Mouse (Mus musculus): ENCODE measurements around the gene Nps. TPM values are rescaled to one million over a fixed set of nuclear protein-coding genes. Genes with fewer than 3 reads are reported as not detected.

Gene Nps
- polyA plus RNA-seq (2012; rRNA removed; ENCODE audit: low replicate concordance) = not detected in 2 replicates

DNA sequence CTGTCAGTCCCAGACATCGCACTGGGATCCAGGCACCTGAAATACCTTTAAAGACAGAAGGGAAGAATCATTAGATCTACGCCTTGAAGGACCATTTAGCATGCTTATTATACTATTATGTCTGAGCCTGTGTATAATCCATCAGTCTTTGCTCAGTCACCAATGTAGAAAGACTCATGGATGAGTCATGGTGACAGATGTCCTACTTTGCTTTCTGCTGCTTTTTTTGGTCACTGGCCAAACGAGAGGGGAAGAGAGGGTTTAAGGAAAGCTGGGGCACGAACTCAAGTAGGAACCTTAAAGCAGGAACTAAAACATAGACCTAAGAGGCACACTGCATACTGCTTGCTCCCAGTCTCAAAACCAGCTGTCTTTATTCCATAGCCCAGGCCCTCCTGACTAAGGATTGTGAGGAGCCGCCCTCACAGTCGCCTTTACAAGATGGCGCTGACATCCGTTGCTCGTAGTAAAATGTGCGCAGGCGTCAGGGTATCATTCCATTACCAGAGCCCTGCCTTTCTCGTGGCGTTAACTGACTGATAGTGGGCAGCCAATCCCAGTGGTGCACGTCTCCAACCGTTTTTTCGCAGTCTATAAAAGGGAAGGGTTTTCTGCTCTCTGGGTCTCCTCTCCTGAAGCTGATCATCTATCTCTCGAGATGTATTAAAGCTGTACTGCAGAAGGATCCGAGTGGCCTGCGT lies at the start of gene Nps:
Nps (plus strand) TSS at position 651 of the 701 bp plus-strand sequence.

Other genes with a start within 250 kb of the Nps start
- not detected in 2 replicates for gene Foxi2, start 151.6 kb downstream of the Nps start, polyA plus RNA-seq (2012; rRNA removed; ENCODE audit: low replicate concordance)

Measured in duodenum, adult 2 months (tissue).